Mouse (Mus musculus): Measurements from ENCODE around the gene Ap5s1. TPM values are rescaled to one million over a fixed set of nuclear protein-coding genes. Genes with fewer than 3 reads are reported as not detected.

Gene Ap5s1
- polyA plus RNA-seq, 1 experiment: 14.5 TPM

- Histone ChIP-seq H3K4me3 (replicated peaks; ENCODE audit: control insufficient read depth, low read depth, low read length) (no peak overlapping the region), H3K4me1 (ENCODE audit: control insufficient read depth, insufficient read depth, low read length) (peaks cover 4% of the 10 kb centered on the region), H3K27ac (ENCODE audit: control insufficient read depth, insufficient read depth, low read depth, low read length, poor library complexity) (no peak overlapping the region)
- no peak for TF ChIP-seq POLR2A (IDR thresholded peaks at IDR 0.05; ENCODE audit: borderline replicate concordance, control insufficient read depth, low read depth, low read length)
- no peak for TF ChIP-seq CTCF (IDR thresholded peaks at IDR 0.05; ENCODE audit: control insufficient read depth, insufficient read depth, low read length)
- WGBS: 71% methylated on average over 2 of the region's 2 CpGs
Observed at GRCm38 (mm10) chr2:131232558-131232957, 25.7 kb downstream of the Ap5s1 start.

GRCm38 (mm10) chr2:131233307-131234126 is 26.6 kb downstream of the Ap5s1 start, which contains the start of gene Mavs:
Gene Mavs (plus strand): TSS chr2:131234063.
- Histone ChIP-seq H3K4me1 (ENCODE audit: control insufficient read depth, insufficient read depth, low read length) (peaks cover 4% of the 10 kb centered on the region), H3K27ac (ENCODE audit: control insufficient read depth, insufficient read depth, low read depth, low read length, poor library complexity) (peak within 1 kb of the TSS; percentile 82), H3K4me3 (replicated peaks; ENCODE audit: control insufficient read depth, low read depth, low read length) (peak within 1 kb of the TSS; percentile 73)
- no peak for TF ChIP-seq CTCF (IDR thresholded peaks at IDR 0.05; ENCODE audit: control insufficient read depth, insufficient read depth, low read length)
- TF ChIP-seq POLR2A (IDR thresholded peaks at IDR 0.05; ENCODE audit: borderline replicate concordance, control insufficient read depth, low read depth, low read length): peak; percentile 69
- 19% methylated on average over 29 of the region's 29 CpGs for WGBS

GRCm38 (mm10) chr2:131234127-131234650 is 27.3 kb downstream of the Ap5s1 start:
- Histone ChIP-seq H3K4me3 (replicated peaks; ENCODE audit: control insufficient read depth, low read depth, low read length) (peak overlapping the region; percentile 73), H3K27ac (ENCODE audit: control insufficient read depth, insufficient read depth, low read depth, low read length, poor library complexity) (peak overlapping the region; percentile 82), H3K4me1 (ENCODE audit: control insufficient read depth, insufficient read depth, low read length) (peaks cover 4% of the 10 kb centered on the region)
- 6% methylated on average over 28 of the region's 28 CpGs for WGBS
- TF ChIP-seq CTCF (IDR thresholded peaks at IDR 0.05; ENCODE audit: control insufficient read depth, insufficient read depth, low read length) (no peak), POLR2A (IDR thresholded peaks at IDR 0.05; ENCODE audit: borderline replicate concordance, control insufficient read depth, low read depth, low read length) (no peak; the same call in 1 of the 2 replicates)

GRCm38 (mm10) chr2:131234970-131235635 is 28.2 kb downstream of the Ap5s1 start:
- H3K4me1 ChIP-seq (ENCODE audit: control insufficient read depth, insufficient read depth, low read length): peaks cover 4% of the 10 kb centered on the region
- peak overlapping the region; percentile 42 for H3K4me3 ChIP-seq (replicated peaks; ENCODE audit: control insufficient read depth, low read depth, low read length)
- WGBS: 32% methylated on average over 7 of the region's 7 CpGs
- no peak for TF ChIP-seq CTCF (IDR thresholded peaks at IDR 0.05; ENCODE audit: control insufficient read depth, insufficient read depth, low read length)
- no peak for TF ChIP-seq POLR2A (IDR thresholded peaks at IDR 0.05; ENCODE audit: borderline replicate concordance, control insufficient read depth, low read depth, low read length)
- H3K27ac ChIP-seq (ENCODE audit: control insufficient read depth, insufficient read depth, low read depth, low read length, poor library complexity): peak overlapping the region; percentile 30; the same call in 1 of the 2 replicates

GRCm38 (mm10) chr2:131242180-131242579 is 35.3 kb downstream of the Ap5s1 start:
- H3K27ac ChIP-seq (ENCODE audit: control insufficient read depth, insufficient read depth, low read depth, low read length, poor library complexity): no peak overlapping the region
- no peaks in the 10 kb centered on the region for H3K4me1 ChIP-seq (ENCODE audit: control insufficient read depth, insufficient read depth, low read length)
- no peak overlapping the region for H3K4me3 ChIP-seq (replicated peaks; ENCODE audit: control insufficient read depth, low read depth, low read length)
- no peak for TF ChIP-seq POLR2A (IDR thresholded peaks at IDR 0.05; ENCODE audit: borderline replicate concordance, control insufficient read depth, low read depth, low read length)

- H3K4me1 ChIP-seq (ENCODE audit: control insufficient read depth, insufficient read depth, low read length): no peaks in the 10 kb centered on the region
- H3K27ac ChIP-seq (ENCODE audit: control insufficient read depth, insufficient read depth, low read depth, low read length, poor library complexity): no peak overlapping the region
- no peak for TF ChIP-seq CTCF (IDR thresholded peaks at IDR 0.05; ENCODE audit: control insufficient read depth, insufficient read depth, low read length)
- no peak for TF ChIP-seq POLR2A (IDR thresholded peaks at IDR 0.05; ENCODE audit: borderline replicate concordance, control insufficient read depth, low read depth, low read length)
- WGBS: 61% methylated on average over 7 of the region's 7 CpGs
- H3K4me3 ChIP-seq (replicated peaks; ENCODE audit: control insufficient read depth, low read depth, low read length): no peak overlapping the region
Observed at GRCm38 (mm10) chr2:131242929-131243328, 36.1 kb downstream of the Ap5s1 start.

- TF ChIP-seq CTCF (IDR thresholded peaks at IDR 0.05; ENCODE audit: control insufficient read depth, insufficient read depth, low read length): peak; percentile 93
- TF ChIP-seq POLR2A (IDR thresholded peaks at IDR 0.05; ENCODE audit: borderline replicate concordance, control insufficient read depth, low read depth, low read length): no peak
- Histone ChIP-seq H3K4me3 (replicated peaks; ENCODE audit: control insufficient read depth, low read depth, low read length) (no peak overlapping the region), H3K27ac (ENCODE audit: control insufficient read depth, insufficient read depth, low read depth, low read length, poor library complexity) (no peak overlapping the region), H3K4me1 (ENCODE audit: control insufficient read depth, insufficient read depth, low read length) (no peaks in the 10 kb centered on the region; the same call in 1 of the 2 replicates)
- whole genome bisulfite sequencing: 4% methylated on average over 7 of the region's 7 CpGs
Observed at GRCm38 (mm10) chr2:131253681-131254328, 46.9 kb downstream of the Ap5s1 start.

GRCm38 (mm10) chr2:131254329-131254713 is 47.4 kb downstream of the Ap5s1 start:
- WGBS: 56% methylated on average over 2 of the region's 2 CpGs
- Histone ChIP-seq H3K4me1 (ENCODE audit: control insufficient read depth, insufficient read depth, low read length) (no peaks in the 10 kb centered on the region; the same call in 1 of the 2 replicates), H3K27ac (ENCODE audit: control insufficient read depth, insufficient read depth, low read depth, low read length, poor library complexity) (no peak overlapping the region)

More at GRCm38 (mm10) chr2:131254329-131254713, 47.4 kb downstream of the Ap5s1 start:
- no peak for TF ChIP-seq POLR2A (IDR thresholded peaks at IDR 0.05; ENCODE audit: borderline replicate concordance, control insufficient read depth, low read depth, low read length)
- no peak for TF ChIP-seq CTCF (IDR thresholded peaks at IDR 0.05; ENCODE audit: control insufficient read depth, insufficient read depth, low read length)
- no peak overlapping the region for H3K4me3 ChIP-seq (replicated peaks; ENCODE audit: control insufficient read depth, low read depth, low read length)

Data from bone marrow, adult 2 months (tissue).